Mouse (Mus musculus) myocyte (in vitro differentiated cells): Measurements from ENCODE around the gene Naxd.

ENCODE experiments used
- CEBPB ChIP-seq: IDR thresholded peaks from 2 replicates; pipeline ENCODE4 v1.6.1; 2011; ENCODE audit warnings: mild to moderate bottlenecking, moderate library complexity; ENCODE audit not compliant: poor library complexity, insufficient read depth, severe bottlenecking
- MAX ChIP-seq: IDR thresholded peaks from one replicate; pipeline ENCODE4 v1.6.1; 2011; ENCODE audit warnings: low read depth, mild to moderate bottlenecking, control low read depth
- MYOG ChIP-seq, 3 experiments: IDR thresholded peaks; one replicate each; pipeline ENCODE4 v1.6.1; 2011; ENCODE audit warnings: control low read depth in 2 of 3, low read depth in 2 of 3, mild to moderate bottlenecking in 2 of 3; ENCODE audit not compliant: insufficient read length in 2 of 3, control insufficient read depth in 1 of 3, insufficient read depth in 1 of 3
- POLR2A ChIP-seq: IDR thresholded peaks from one replicate; pipeline ENCODE4 v1.6.1; 2011; ENCODE audit warnings: low read depth, mild to moderate bottlenecking, control low read depth, moderate library complexity; ENCODE audit not compliant: insufficient read length
- POLR2AphosphoS2 ChIP-seq: IDR thresholded peaks from one replicate; pipeline ENCODE4 v1.6.1; 2011; ENCODE audit warnings: low read depth, control low read depth; ENCODE audit not compliant: insufficient read length
- SRF ChIP-seq: IDR thresholded peaks from one replicate; pipeline ENCODE4 v1.6.1; 2011; ENCODE audit warnings: low read depth; ENCODE audit not compliant: control insufficient read depth, insufficient read length

- TF ChIP-seq POLR2A, result no peak
- no peak for TF ChIP-seq CEBPB
- TF ChIP-seq MYOG (IDR thresholded peaks at IDR 0.05; ENCODE audit: control insufficient read depth in 1 of 3, insufficient read depth in 1 of 3, insufficient read length in 2 of 3, low read depth in 2 of 3), result no peak
- no peak for TF ChIP-seq SRF
- no peak for TF ChIP-seq MAX
- no peak for TF ChIP-seq POLR2AphosphoS2
Observed at GRCm38 (mm10) chr8:11518056-11518396, 20.7 kb downstream of the Naxd start.
